Mouse (Mus musculus): Measurements from ENCODE around the gene Inpp4b.

Gene Inpp4b

DNA sequence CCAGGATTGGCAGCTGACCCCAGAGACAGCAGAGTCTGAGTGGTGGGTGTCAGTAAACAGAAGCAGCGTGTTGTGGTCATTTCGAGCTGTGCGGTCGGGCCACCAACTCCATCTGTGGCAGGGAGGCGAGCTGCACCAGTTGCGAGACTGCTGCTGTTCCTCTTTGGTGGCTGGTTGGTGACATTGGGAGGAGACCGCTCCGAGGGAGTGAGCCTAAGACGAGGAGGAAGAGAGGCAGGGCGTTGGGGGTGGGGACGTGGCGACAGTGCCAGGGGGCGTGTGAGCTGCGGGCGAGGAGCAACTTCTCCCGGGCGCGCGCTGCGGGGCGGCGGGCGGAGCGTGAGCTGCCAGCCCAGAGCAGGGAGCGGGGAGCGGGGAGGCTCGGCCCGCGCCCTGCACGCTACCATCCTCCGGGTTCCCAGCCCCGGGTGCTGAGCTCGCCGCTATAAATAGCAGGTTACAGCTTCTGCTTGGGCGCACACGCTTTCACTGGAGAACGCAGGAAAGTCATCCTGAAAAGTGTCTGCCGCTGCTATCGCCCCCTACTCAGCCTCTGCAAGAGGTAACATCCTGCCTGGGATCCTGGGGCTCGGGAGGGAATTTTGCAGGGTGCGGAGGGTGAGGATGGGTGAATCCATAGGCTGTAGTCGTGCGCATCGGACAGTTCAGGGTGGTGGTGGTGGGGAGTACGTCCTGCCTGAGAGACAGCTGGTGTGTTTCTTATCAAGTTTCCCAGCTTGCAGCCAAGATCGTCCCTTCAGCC, at the start of gene Inpp4b:
Gene Inpp4b, plus strand, starts transcription at position 321 of the 763 bp plus-strand sequence.
- DNase-seq (ENCODE audit: low spot score): peak; percentile 78

DNA sequence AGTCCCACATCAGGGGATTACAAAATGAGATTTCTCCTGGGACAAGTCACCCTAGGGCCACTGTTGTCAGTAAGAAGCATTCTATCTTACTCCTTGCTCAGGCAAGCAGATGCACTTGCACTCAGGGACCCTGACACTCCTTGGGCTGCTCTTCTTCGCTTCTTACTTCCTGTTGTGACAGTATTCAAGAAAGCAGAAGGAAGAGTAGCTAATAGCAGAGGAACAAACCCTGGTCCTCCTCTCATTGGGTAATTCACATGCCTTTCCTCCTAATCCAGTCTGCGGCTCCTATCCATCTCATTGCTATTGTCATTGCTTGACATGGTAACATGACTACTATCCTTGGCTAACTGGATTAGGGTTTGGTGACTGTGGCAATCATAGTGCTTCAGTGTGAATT, 7.1 kb upstream of the Inpp4b start:
- no peak for DNase-seq (ENCODE audit: low spot score)

GRCm38 (mm10) chr8:81341191-81341590, 1.2 kb upstream of the Inpp4b start:
- DNase-seq (ENCODE audit: low spot score): no peak

DNA sequence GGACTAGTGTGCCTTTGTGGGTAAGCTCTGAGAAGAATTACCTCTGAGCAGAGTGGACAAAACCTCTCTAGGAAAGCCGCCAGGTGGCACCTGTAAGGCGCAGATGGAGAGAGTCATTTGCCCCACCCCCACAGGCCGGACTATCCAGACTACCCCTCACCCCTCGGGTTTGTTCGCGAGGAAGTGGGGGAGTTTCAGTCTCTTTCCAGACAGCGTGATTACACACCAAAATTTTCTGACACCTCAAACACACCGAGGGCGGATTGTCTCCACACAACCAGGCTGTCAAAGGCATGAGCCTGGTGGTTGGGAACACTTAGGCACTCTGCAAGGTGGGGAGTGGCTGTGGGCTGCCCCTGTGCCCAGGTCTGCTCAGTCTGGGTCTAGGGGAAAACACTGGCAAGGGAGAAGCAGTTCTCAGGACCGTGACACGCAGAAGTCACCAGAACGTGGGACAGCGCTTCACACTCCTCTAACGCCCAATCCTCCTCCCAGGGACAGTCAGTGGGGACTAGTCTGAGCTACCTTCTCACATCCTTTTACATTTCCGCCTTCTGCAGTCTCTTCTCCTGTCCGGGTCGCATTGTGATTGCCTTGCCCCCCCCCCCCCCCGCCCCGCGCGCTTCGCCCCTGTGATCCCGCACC, 643 bp upstream of the Inpp4b start:
- peak; percentile 68 for DNase-seq (ENCODE audit: low spot score)

GRCm38 (mm10) chr8:81342999-81343302, 595 bp downstream of the Inpp4b start:
- DNase-seq (ENCODE audit: low spot score): no peak

DNA sequence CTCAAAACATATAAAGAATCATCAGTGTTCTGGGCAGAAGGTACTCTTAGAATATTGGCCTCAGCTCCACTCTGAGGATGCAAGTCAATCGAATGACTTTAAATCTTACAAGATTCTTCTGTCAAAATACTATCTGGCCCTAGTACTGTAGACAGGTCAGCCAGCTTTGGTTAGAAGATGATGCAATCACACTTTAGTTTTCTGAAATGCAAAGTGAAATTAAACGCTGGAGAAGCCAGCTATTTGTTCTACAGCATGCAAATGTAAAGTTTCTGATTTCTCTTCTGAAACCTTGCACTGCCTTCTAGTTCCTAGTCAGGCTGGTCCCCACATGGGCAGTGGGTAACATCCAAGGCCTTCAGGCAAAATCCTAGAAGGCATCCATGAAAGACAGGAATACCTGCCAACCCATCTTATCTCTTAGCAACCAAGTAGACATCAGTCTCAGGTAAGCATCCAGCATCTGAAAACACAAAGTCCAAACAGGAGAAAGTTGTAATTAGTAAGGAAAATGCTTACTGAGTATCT, 2.9 kb downstream of the Inpp4b start:
- DNase-seq (ENCODE audit: low spot score): no peak

- DNase-seq (ENCODE audit: low spot score): peak; percentile 43
Measured at GRCm38 (mm10) chr8:81349452-81349851, 7.1 kb downstream of the Inpp4b start.

DNA sequence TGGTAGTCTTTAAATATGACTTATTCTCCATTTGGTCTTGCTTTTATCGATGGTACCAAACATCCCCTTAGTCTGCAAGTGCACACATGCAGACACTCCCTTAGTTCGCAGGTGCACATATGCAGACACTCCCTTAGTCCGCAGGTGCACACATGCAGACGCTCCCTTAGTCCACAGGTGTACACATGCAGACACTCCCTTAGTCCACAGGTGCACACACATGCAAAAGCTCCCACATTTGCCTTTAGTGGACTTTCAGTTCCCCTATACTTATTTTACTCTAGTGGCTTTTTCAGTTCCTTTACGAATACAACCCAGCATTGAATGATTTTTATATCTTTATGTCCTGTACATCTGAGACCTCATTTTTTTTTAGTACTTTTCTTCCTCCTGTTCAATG, 11.1 kb downstream of the Inpp4b start:
- DNase-seq (ENCODE audit: low spot score): no peak

- no peak for DNase-seq (ENCODE audit: low spot score)
Measured at GRCm38 (mm10) chr8:81358108-81358507, 15.8 kb downstream of the Inpp4b start.

- no peak for DNase-seq (ENCODE audit: low spot score)
Measured at GRCm38 (mm10) chr8:81360518-81360917, 18.2 kb downstream of the Inpp4b start.

- DNase-seq (ENCODE audit: low spot score): no peak
Measured at GRCm38 (mm10) chr8:81361162-81361561, 18.8 kb downstream of the Inpp4b start.

GRCm38 (mm10) chr8:81370607-81371006, 28.3 kb downstream of the Inpp4b start:
- no peak for DNase-seq (ENCODE audit: low spot score)

- no peak for DNase-seq (ENCODE audit: low spot score)
Measured at GRCm38 (mm10) chr8:81371844-81372243, 29.5 kb downstream of the Inpp4b start.

GRCm38 (mm10) chr8:81374877-81375475, 32.6 kb downstream of the Inpp4b start:
- DNase-seq (ENCODE audit: low spot score): no peak

- no peak for DNase-seq (ENCODE audit: low spot score)
Measured at GRCm38 (mm10) chr8:81388953-81389352, 46.6 kb downstream of the Inpp4b start.

DNA sequence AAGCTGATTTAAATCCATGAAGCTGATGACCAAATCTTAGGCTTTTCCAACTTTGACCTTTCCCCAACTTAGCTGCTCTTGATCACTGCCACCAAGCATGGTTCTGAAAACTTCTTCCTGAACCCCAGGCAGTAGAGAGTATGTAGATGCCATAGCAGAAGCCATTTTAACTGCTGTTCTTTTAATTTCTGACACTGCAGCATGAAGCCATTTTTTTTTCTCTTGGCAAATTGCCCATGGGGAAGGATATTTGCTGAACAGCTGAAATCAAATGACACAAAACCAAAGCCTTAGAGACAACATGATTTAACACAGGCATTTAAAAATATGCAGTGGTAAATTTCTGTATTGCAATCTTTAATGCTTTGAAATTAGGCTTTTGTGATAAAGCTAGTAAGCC, 56.7 kb downstream of the Inpp4b start:
- no peak for DNase-seq (ENCODE audit: low spot score)

DNA sequence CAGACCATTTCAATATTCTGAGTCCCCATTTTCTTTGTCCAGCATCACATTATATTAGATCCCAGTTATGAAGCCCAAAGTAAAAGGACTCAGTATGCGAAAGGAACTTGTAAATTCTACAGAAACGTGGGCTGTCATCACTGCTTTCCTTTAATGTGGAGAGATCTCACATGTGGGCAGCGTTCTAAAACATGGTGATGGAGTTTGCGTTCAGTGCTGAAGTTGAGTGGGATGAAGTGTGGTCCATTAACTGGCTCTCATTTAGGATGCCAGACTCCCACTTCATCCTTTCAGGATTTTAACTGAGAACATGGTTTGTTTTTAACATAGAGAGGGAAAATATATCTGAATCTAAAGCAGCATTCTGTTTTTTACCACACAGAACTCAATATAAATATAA, 57.1 kb downstream of the Inpp4b start:
- no peak for DNase-seq (ENCODE audit: low spot score)

DNA sequence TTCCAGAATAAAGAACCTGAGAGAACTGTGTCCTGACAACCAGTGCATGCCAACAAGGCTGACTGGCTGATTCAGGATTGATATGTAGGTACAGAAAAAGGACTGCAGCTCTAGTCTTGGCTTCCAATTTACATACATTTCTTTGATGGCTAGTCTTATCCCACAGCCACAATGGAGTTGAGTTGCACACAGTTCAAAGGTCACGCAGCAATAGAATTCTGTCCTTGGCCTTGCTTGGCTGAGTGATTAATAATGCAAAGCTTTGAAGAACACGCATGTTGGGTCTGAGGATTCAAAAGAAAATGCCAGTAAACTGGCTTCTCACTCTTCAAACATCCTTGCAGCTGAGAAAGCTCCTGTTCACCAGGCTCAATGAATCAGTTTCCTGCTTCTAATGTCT, 70.4 kb downstream of the Inpp4b start:
- DNase-seq (ENCODE audit: low spot score): no peak

- DNase-seq (ENCODE audit: low spot score): no peak
Measured at GRCm38 (mm10) chr8:81443957-81444356, 101.6 kb downstream of the Inpp4b start.

- no peak for DNase-seq (ENCODE audit: low spot score)
Measured at GRCm38 (mm10) chr8:81449798-81450197, 107.4 kb downstream of the Inpp4b start.

DNA sequence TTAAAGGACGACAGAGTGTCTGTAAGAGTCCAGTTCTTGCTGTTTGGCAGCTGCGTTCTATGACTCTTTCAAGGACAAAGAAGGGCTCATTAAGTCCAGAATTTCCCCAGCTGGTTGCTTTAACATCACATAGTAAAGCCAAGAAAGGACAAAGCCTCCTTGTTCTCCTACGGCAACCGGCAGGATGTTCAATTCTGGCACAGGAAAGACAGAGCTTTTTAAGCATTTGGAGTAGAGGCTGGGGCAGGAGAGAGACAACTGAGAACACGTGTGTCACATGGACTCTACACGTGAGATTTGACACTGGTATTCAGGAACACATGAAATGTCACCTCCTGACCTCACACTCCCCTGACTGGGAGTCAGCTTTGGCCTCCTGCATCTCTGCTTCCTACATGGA, 109.7 kb downstream of the Inpp4b start:
- no peak for DNase-seq (ENCODE audit: low spot score)

DNA sequence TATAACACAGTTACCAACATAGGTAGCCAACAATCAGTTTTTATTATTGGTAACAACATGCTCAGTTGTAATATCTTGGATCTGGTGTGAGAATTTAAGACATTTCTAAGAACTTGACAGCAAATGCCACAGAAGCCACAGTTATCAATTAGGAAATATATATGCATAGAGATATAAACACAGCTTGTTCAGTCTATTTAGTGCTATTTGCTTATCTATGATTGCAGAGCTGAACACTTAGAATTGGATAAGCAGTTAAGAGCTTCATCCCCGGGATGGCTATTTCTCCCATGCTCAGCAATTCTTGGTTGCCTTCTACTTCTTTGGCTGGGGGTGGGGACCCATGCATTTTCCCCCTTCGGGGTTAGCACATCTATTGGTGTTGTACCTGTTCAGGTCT, 112.5 kb downstream of the Inpp4b start:
- no peak for DNase-seq (ENCODE audit: low spot score)

GRCm38 (mm10) chr8:81463762-81464161, 121.4 kb downstream of the Inpp4b start:
- no peak for DNase-seq (ENCODE audit: low spot score)

Data from T-cell, adult 2 months (primary cell).